Mouse (Mus musculus) spleen, adult 2 months (tissue): ENCODE results near the gene BC028528.

Experiments
- CTCF ChIP-seq: fragments of 200-500 bp; IDR thresholded peaks from 2 replicates; pipeline ENCODE4 v1.5.1; 2011; ENCODE audit warnings: mild to moderate bottlenecking, inconsistent platforms; ENCODE audit not compliant: insufficient read depth, insufficient read length, insufficient replicate concordance; ENCODE audit errors: extremely low read depth
- POLR2A ChIP-seq: fragments of 200-500 bp; IDR thresholded peaks from 2 replicates; pipeline ENCODE4 v1.6.1; 2011; ENCODE audit warnings: low read depth, low read length, inconsistent platforms

DNA sequence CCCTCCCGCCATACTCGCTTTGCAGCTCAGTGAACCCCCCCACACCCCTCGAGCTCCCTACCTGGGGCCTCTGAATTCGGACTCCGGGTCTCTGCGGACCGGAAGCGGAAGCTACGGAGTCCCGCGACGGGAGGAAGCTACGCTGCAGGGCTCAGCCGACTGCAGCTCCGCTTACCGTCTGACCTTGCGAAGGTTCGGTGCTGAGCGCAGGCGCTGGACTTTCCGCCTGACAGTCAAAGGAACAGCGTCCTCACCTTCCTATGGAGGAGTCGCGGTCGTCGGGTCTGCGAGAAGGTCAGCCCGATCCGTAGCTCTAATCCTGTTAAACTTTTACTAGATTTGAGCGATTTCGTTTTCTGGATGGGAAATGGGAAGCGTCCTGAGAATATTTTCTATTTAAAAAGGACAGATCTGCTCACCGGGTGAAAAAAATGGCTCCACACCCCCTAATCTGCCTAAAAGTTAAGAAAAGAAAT, 20.4 kb downstream of the BC028528 start, which contains the start of gene Mrps21:
- TF ChIP-seq POLR2A, result peak; percentile 77
- TF ChIP-seq CTCF, result peak; percentile 16; the same call in 1 of the 2 replicates
